ENCODE assay signal across 8 mouse cellular contexts in genomic region chr10:77251784-77252539, GRCm38 (mm10). TPM values are rescaled to one million over a fixed set of nuclear protein-coding genes. Genes with fewer than 3 reads are reported as not detected.
A peak's percentile ranks its signal among the peaks of the same experiment; 100 is the strongest.
DNase-seq lines count a peak whose midpoint lies in the region; ATAC-seq and TF ChIP-seq lines count a peak whose summit lies in the region.

No protein-coding gene starts in this region.

- TF ChIP-seq CTCF in MEL (IDR thresholded peaks at IDR 0.05 in 2 of 3, conservative IDR thresholded peaks at IDR 0.05 in 1 of 3; ENCODE audit: control insufficient read depth in 1 of 3, insufficient read depth in 1 of 3, low read depth in 2 of 3, low read length in 3 of 3, poor library complexity in 1 of 3, severe bottlenecking in 1 of 3), result no peak
- TF ChIP-seq CTCF in gastrocnemius, adult 2 months (IDR thresholded peaks at IDR 0.05), result no peak

- intact Hi-C loops in gastrocnemius, adult 2 months (cut with DNase I), result loop anchor here (5.0 to 10.0 kb wide), 2 partner anchors 45 to 417 kb away; no protein-coding TSS in a partner anchor

- H3K9me3 ChIP-seq in MEL (replicated peaks; ENCODE audit: insufficient read depth, low read length), result no peaks in the 10 kb centered on the region
- no peaks in the 10 kb centered on the region for H3K9me3 ChIP-seq in intestine, embryonic 15.5 days

- peak; percentile 48 for DNase-seq in MEL (ENCODE audit: low read depth, low spot score)
- DNase-seq in adrenal gland, postnatal 36 days, result peak; percentile 84 to 86
- DNase-seq in gastrocnemius, adult 2 months, result peak; percentile 64
- peak; percentile 34 to 35 for DNase-seq in lung, adult 18-20 months
- DNase-seq in skeletal muscle tissue, adult 2 months (ENCODE audit: low read depth, low spot score), result peak; percentile 47
- DNase-seq in spleen, adult 12 weeks (ENCODE audit: low spot score), result no peak
- no peak for DNase-seq in left cerebral cortex, adult 11 months (ENCODE audit: low spot score)

- no peak for TF ChIP-seq POLR2A in MEL (IDR thresholded peaks at IDR 0.05; ENCODE audit: control insufficient read depth in 1 of 2, insufficient read depth in 1 of 2, low read depth in 1 of 2, low read length in 2 of 2, poor library complexity in 1 of 2)

- H3K4me1 ChIP-seq in MEL (ENCODE audit: control insufficient read depth in 1 of 2, insufficient read depth in 2 of 2, low read length in 2 of 2), result peaks cover 0 to 14% of the 10 kb centered on the region in 2 experiments; a peak in 2 of 4 replicates
- H3K4me1 ChIP-seq in intestine, embryonic 15.5 days (replicated peaks), result peaks cover 46% of the 10 kb centered on the region

- H3K79me2 ChIP-seq in MEL (ENCODE audit: control insufficient read depth, insufficient read depth, low read length, poor library complexity), result no peaks in the 10 kb centered on the region

- H3K4me3 ChIP-seq in MEL (ENCODE audit: control insufficient read depth in 1 of 2, insufficient read depth in 1 of 2, low read depth in 2 of 2, low read length in 2 of 2), result no peak overlapping the region; a peak in 1 of 4 replicates
- peak overlapping the region; percentile 67 for H3K4me3 ChIP-seq in gastrocnemius, adult 2 months
- H3K4me3 ChIP-seq in intestine, embryonic 15.5 days (replicated peaks), result peak overlapping the region; percentile 18

- H3K9ac ChIP-seq in MEL (ENCODE audit: control insufficient read depth, low read depth, low read length, poor library complexity, severe bottlenecking), result peak overlapping the region; percentile 15
- H3K9ac ChIP-seq in intestine, embryonic 15.5 days, result peak overlapping the region; percentile 41; the same call in 1 of the 2 replicates

- 51% methylated on average over 18 of the region's 18 CpGs for WGBS in intestine, embryonic 15.5 days

- no peak for TF ChIP-seq RAD21 in MEL (IDR thresholded peaks at IDR 0.05; ENCODE audit: low read depth, low read length)

- no peaks in the 10 kb centered on the region for H3K27me3 ChIP-seq in MEL (ENCODE audit: control insufficient read depth in 1 of 2, insufficient read depth in 2 of 2, low read length in 2 of 2)
- H3K27me3 ChIP-seq in intestine, embryonic 15.5 days (replicated peaks), result no peaks in the 10 kb centered on the region

- TF ChIP-seq EP300 in MEL (IDR thresholded peaks at IDR 0.05; ENCODE audit: low read depth in 1 of 2, low read length in 2 of 2), result no peak

- H3K4me2 ChIP-seq in intestine, embryonic 15.5 days (replicated peaks), result peak overlapping the region; percentile 54

- ATAC-seq in intestine, embryonic 15.5 days, result peak; percentile 46

- H3K36me3 ChIP-seq in MEL (ENCODE audit: control insufficient read depth in 1 of 2, insufficient read depth in 2 of 2, low read length in 2 of 2), result peaks cover 0 to 4% of the 10 kb centered on the region in 2 experiments; a peak in 1 of 4 replicates
- H3K36me3 ChIP-seq in intestine, embryonic 15.5 days, result no peaks in the 10 kb centered on the region

- no peak overlapping the region for H3K27ac ChIP-seq in MEL (ENCODE audit: control insufficient read depth, low read depth, low read length)
- peak overlapping the region; percentile 59 for H3K27ac ChIP-seq in gastrocnemius, adult 2 months
- H3K27ac ChIP-seq in intestine, embryonic 15.5 days, result peak overlapping the region; percentile 81

TF ChIP-seq in MEL, 35 proteins besides CTCF, POLR2A, EP300 and RAD21:
- TF ChIP-seq POLR2AphosphoS2 (IDR thresholded peaks at IDR 0.05; ENCODE audit: low read length) (no peak), USF1 (IDR thresholded peaks at IDR 0.05; ENCODE audit: low read depth, low read length) (peak; percentile 85), BHLHE40 (IDR thresholded peaks at IDR 0.05; ENCODE audit: borderline replicate concordance, low read depth, low read length) (no peak), USF2 (IDR thresholded peaks at IDR 0.05; ENCODE audit: borderline replicate concordance in 1 of 2, insufficient read depth in 1 of 2, low read depth in 1 of 2, low read length in 2 of 2) (0 out of 4 replicates have a peak, but pooled peaks of 1 of the 2 experiments have one; percentile 23)

RNA-seq across cellular contexts. Expression of gene Pofut2, which starts 7.1 kb away (rescaled TPM):
- 13.5 and 20.3 TPM in 2 replicates for total RNA-seq in MEL (2012; rRNA removed)
- polyA plus RNA-seq in MEL (2012; ENCODE audit: insufficient read depth in 1 of 2, insufficient read length in 2 of 2, low read depth in 1 of 2, low replicate concordance in 2 of 2, missing spikeins in 1 of 2), result 10 to 100 TPM in 1 of 2 experiments, not detected in 1; 24.5 TPM
- 100 to 1,000 TPM in 1 of 2 experiments, 10 to 100 TPM in 1; 69.1 to 108 TPM for total RNA-seq in adrenal gland, postnatal 36 days (2021)
- total RNA-seq in gastrocnemius, adult 2 months (2021), result 10 to 100 TPM; 21.9 to 25.2 TPM
- 96.7 and 104 TPM in 2 replicates for polyA plus RNA-seq in intestine, embryonic 15.5 days (2015; fragmentation: Nextera tagmentation; extraction: Ambion mirVana)

Comparison
In these comparisons a context has a peak if more than half of its experiments do, and no peak if none do; other contexts are left out.
1. DNase-seq: peak in MEL (single experiment), adrenal gland, postnatal 36 days (2 of 2), gastrocnemius, adult 2 months (single experiment), lung, adult 18-20 months (2 of 2) and skeletal muscle tissue, adult 2 months (single experiment); none in spleen, adult 12 weeks (single experiment) and left cerebral cortex, adult 11 months (single experiment).
2. H3K4me3 ChIP-seq: peak in gastrocnemius, adult 2 months (single experiment) and intestine, embryonic 15.5 days (single experiment); none in MEL (0 of 2).